Mouse (Mus musculus) liver, embryonic 14.5 days (tissue): ENCODE results near the gene Tmem117. TPM values are rescaled to one million over a fixed set of nuclear protein-coding genes. Genes with fewer than 3 reads are reported as not detected.

Experiments
- ATAC-seq: fragments of 200-750 bp; cut with Nextera tagmentation; 2 replicates; pipeline ENCODE4 v1.8.0; 2017; ENCODE audit warnings: moderate number of reproducible peaks, mild to moderate bottlenecking, moderate library complexity; ENCODE audit not compliant: insufficient read depth
- DNase-seq, 3 experiments: peaks; one replicate each; pipeline ENCODE4 v3.0.0-alpha.2; 2012 to 2013; ENCODE audit warnings: low read depth in 3 of 3, low spot score in 3 of 3
- H3K27ac ChIP-seq: fragments of 300-500 bp; sonication (generic); 2 replicates; pipeline ENCODE4 v1.5.1; 2014; ENCODE audit warnings: moderate library complexity, mild to moderate bottlenecking, control low read depth, inconsistent platforms
- H3K27me3 ChIP-seq: fragments of 300-500 bp; sonication (generic); 2 replicates; pipeline ENCODE4 v1.6.1; 2014; ENCODE audit warnings: mild to moderate bottlenecking, low read length, moderate library complexity; ENCODE audit not compliant: control insufficient read depth, insufficient read depth
- H3K36me3 ChIP-seq: fragments of 300-500 bp; sonication (generic); replicated peaks from 2 replicates; pipeline ENCODE4 v1.6.1; 2014; ENCODE audit warnings: low read depth; ENCODE audit not compliant: control insufficient read depth, insufficient read depth
- H3K4me1 ChIP-seq, 2 experiments: fragments of 200-500 bp in 1 of 2; fragments of 300-500 bp in 1 of 2; sonication (generic) in 1 of 2; replicated peaks; 2 replicates each; pipeline ENCODE4 v1.6.1; 2012 to 2014; ENCODE audit warnings: antibody characterized with exemption in 1 of 2, inconsistent platforms in 1 of 2, low read length in 1 of 2; ENCODE audit not compliant: control insufficient read depth in 2 of 2, insufficient read depth in 2 of 2
- H3K4me2 ChIP-seq: fragments of 300-500 bp; sonication (generic); 2 replicates; pipeline ENCODE4 v1.6.1; 2014; ENCODE audit warnings: low read depth, mild to moderate bottlenecking, control low read depth, moderate library complexity
- H3K4me3 ChIP-seq, 2 experiments: fragments of 200-500 bp in 1 of 2; fragments of 300-500 bp in 1 of 2; sonication (generic) in 1 of 2; 2 replicates each; pipeline ENCODE4 v1.5.1; 2012 to 2014; ENCODE audit warnings: low read depth in 2 of 2, low read length in 2 of 2, mild to moderate bottlenecking in 2 of 2, control low read depth in 1 of 2, inconsistent platforms in 1 of 2, moderate library complexity in 1 of 2; ENCODE audit not compliant: insufficient read depth in 1 of 2
- H3K9ac ChIP-seq: fragments of 300-500 bp; sonication (generic); replicated peaks from 2 replicates; pipeline ENCODE4 v1.6.1; 2014; ENCODE audit warnings: mild to moderate bottlenecking, control low read depth, moderate library complexity
- H3K9me3 ChIP-seq: fragments of 300-500 bp; sonication (generic); 2 replicates; pipeline ENCODE4 v1.6.1; 2016; ENCODE audit warnings: low read length, mixed read lengths; ENCODE audit not compliant: control insufficient read depth
- CTCF ChIP-seq: IDR thresholded peaks from 2 replicates; pipeline ENCODE4 v1.5.1; 2016; ENCODE audit warnings: antibody characterized with exemption, low read depth, control low read depth
- EP300 ChIP-seq: IDR thresholded peaks from 2 replicates; pipeline ENCODE4 v1.6.1; 2016; ENCODE audit warnings: antibody characterized with exemption, low read depth
- WGBS: fragments of 180-500 bp; shearing (Covaris S2); extraction: QIAGEN DNeasy Blood & Tissue Kit; methylation state at CpG from one replicate; pipeline ENCODE4 v1.1.7; 2014; ENCODE audit not compliant: insufficient replicate concordance; 5-methylcytosine and 5-hydroxymethylcytosine counted together
- polyA plus RNA-seq, 2 experiments: library from polyadenylated mRNA; depleted of rRNA in 1 of 2; stranded (reverse) in 1 of 2; unstranded in 1 of 2; fragments of >200 nt; fragmentation: Nextera tagmentation in 1 of 2; extraction: Ambion mirVana in 1 of 2; gene quantifications; 2 replicates each; pipeline versions ENCODE4 v1.2.1 to v1.2.3; 2012 to 2014

Gene Tmem117
- not detected in 2 replicates for polyA plus RNA-seq (2012; rRNA removed)
- polyA plus RNA-seq (2014; fragmentation: Nextera tagmentation; extraction: Ambion mirVana) = 0.05 TPM in 1 of 2 replicates, not detected in the other

DNA sequence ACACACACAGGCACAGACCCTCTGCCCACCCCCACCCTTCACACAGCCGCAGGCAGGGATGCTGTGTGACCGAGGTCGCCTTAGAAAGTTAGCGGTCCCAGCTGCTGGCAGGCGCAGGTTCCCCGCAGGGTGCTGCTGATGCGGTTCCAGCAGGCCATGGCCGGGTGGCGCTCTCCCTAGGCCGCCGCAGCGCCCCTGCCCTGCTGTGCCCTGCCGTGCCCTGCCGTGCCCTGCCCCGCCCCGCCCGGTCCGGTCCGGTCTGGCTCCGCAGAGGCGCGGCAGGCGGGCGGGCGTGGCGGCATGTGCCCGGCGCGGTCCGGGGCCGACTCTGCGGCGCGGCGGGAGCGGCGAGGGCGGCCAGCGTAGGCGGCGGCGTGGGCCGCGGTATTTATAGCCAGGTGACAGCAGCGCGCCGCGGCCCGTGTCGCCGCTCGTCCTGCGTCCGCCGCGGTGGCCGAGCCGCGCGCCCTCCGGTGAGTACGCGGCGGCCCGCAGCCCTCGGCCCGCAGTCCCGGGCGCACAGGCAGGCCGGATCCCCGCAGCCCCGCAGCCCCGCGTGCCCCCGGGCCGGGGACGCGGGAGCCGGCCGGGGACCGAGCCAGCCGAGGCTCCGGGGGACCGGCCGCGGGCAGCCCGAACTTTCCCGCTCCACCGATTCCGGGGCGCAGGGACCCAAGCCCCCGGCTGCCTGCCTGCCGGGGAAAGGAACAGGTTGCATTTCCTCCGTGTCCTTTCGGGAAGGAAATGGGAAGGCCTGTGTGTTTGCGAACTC, at the start of gene Tmem117:
TSS of gene Tmem117 (plus strand) at position 403 of the 772 bp plus-strand sequence.
- H3K4me2 ChIP-seq = peak within 1 kb of the TSS; percentile 57
- H3K27me3 ChIP-seq = peaks cover 26% of the 10 kb centered on the region
- WGBS = 1% methylated on average over 70 of the region's 96 CpGs
- DNase-seq (no peak), ATAC-seq (0 out of 2 replicates have a peak, but pooled peaks have one; percentile 8)
- TF ChIP-seq EP300 = no peak
- no peak for TF ChIP-seq CTCF
- peak within 1 kb of the TSS in 1 of 2 experiments; percentile 44 for H3K4me3 ChIP-seq
- no peak within 1 kb of the TSS for H3K9ac ChIP-seq
- no peak within 1 kb of the TSS for H3K27ac ChIP-seq
- H3K9me3 ChIP-seq = no peaks in the 10 kb centered on the region
- no peaks in the 10 kb centered on the region for H3K36me3 ChIP-seq
- no peaks in the 10 kb centered on the region for H3K4me1 ChIP-seq

DNA sequence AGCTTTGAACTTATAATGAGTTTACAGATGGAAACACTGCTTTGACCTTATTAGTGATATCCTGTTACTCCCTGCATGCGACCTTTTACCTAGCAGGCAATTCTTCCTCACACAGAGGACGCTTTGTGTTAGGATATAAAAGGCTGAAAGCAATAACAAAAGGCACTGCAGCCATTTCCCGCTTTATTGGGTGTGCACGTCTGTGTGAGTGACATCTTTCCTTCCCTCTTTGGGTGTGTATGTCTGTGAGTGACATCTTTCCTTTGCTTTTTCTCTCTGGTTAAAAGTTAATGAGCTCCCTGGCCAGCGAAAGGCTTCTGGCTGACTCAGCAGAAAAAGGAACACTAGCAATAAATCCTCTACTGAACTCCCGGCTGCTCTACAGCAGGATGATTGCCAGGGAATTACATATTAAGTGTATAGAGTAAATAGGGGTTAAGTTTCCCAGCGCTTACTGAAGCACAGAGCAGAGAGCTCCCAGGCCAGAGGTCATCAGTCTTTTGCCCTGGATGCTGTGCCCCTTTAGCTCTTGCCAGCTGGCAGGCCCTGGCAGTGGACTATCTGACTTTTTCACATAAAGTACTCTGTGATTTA, 46.9 kb upstream of the Tmem117 start:
- Histone ChIP-seq H3K4me1 (no peaks in the 10 kb centered on the region), H3K4me2 (no peak overlapping the region), H3K27me3 (no peaks in the 10 kb centered on the region), H3K4me3 (no peak overlapping the region), H3K27ac (no peak overlapping the region), H3K9me3 (no peaks in the 10 kb centered on the region), H3K36me3 (peaks cover 54% of the 10 kb centered on the region), H3K9ac (no peak overlapping the region)
- no peak for ATAC-seq
- DNase-seq = no peak
- 78% methylated on average over 7 of the region's 7 CpGs for WGBS
- TF ChIP-seq CTCF = no peak
- TF ChIP-seq EP300 = no peak

DNA sequence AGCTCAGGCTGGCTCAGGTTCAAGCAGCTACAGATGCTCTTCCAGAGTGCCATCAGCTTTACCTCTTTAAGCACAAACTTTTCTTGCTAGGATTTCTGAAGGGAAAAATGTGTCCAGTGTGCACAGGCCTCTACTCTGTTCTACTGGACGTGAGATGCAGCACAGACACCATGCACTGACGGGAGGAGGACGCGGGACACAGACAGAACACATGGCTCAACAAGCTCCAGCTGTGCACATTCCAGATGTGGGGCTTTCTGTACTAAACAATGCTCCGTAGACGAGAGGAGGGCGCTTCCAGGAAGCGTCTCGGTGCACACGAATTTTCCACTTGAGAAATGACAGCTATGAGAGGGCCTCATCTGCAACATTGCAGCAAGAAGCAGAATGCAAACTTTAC, 45.9 kb upstream of the Tmem117 start:
- DNase-seq (no peak), ATAC-seq (no peak)
- Histone ChIP-seq H3K4me3 (no peak overlapping the region), H3K36me3 (peaks cover 54% of the 10 kb centered on the region), H3K4me2 (no peak overlapping the region), H3K9ac (no peak overlapping the region), H3K27ac (no peak overlapping the region), H3K27me3 (no peaks in the 10 kb centered on the region), H3K4me1 (peaks cover 0 to 3% of the 10 kb centered on the region in 2 experiments; a peak in 2 of 4 replicates), H3K9me3 (no peaks in the 10 kb centered on the region)
- TF ChIP-seq EP300 (no peak), CTCF (no peak)
- WGBS = 80% methylated on average over 10 of the region's 10 CpGs

DNA sequence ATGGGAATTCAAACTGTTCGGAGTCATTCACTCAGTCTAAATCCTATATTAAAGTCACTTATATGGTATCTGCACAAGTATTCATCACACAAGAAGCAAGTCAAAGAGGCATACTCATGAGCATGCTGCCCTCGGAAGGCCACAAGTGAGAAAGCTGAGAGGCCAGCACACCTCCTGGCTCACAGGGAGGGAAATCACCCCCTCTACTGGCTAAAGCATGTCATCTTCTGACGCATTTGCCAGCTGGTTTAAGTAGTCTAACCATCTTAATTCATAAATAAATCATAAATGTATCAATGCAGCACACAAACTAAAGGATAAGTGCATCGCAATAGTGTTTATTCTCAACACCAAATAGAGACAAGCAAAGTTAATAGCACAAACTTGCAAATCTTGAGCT, 44.3 kb upstream of the Tmem117 start:
- Histone ChIP-seq H3K4me1 (peaks cover 3% of the 10 kb centered on the region in 2 experiments; a peak in 2 of 4 replicates), H3K4me3 (no peak overlapping the region), H3K27ac (no peak overlapping the region), H3K4me2 (no peak overlapping the region), H3K9ac (no peak overlapping the region), H3K36me3 (peaks cover 49% of the 10 kb centered on the region), H3K27me3 (no peaks in the 10 kb centered on the region), H3K9me3 (no peaks in the 10 kb centered on the region)
- DNase-seq (no peak), ATAC-seq (no peak)
- TF ChIP-seq CTCF = peak; percentile 38
- TF ChIP-seq EP300 = no peak
- WGBS = 74% methylated on average over 4 of the region's 4 CpGs
